In genomic region chr5:39777094-39777710, GRCm38 (mm10) we compare ENCODE assay signal across 12 mouse cellular contexts. TPM values are rescaled to one million over a fixed set of nuclear protein-coding genes. Genes with fewer than 3 reads are reported as not detected.
DNase-seq lines count a peak whose midpoint lies in the region; ATAC-seq and TF ChIP-seq lines count a peak whose summit lies in the region.
"Had no signal": no experiment of that assay in that cellular context is flagged by ENCODE, and none has a peak within 500 bp of the region (broad histone marks: within the 10 kb centered on the region; RNA-seq: fewer than 3 reads in every experiment).

No protein-coding gene starts in this region.

- 36% methylated on average over 7 of the region's 7 CpGs for WGBS in heart, embryonic 14.5 days
- WGBS in heart, embryonic 10.5 days, result 75% methylated on average over 7 of the region's 7 CpGs
- WGBS in stomach, embryonic 14.5 days, result 60% methylated on average over 7 of the region's 7 CpGs
- 51% methylated on average over 7 of the region's 7 CpGs for WGBS in stomach, postnatal 0 days

- H3K36me3 ChIP-seq in heart, embryonic 14.5 days (ENCODE audit: control insufficient read depth, insufficient read depth, low read length), result no peaks in the 10 kb centered on the region
- no peaks in the 10 kb centered on the region for H3K36me3 ChIP-seq in heart, embryonic 10.5 days
- H3K36me3 ChIP-seq in stomach, embryonic 14.5 days (ENCODE audit: control insufficient read depth, insufficient read depth, low read length), result no peaks in the 10 kb centered on the region
- H3K36me3 ChIP-seq in stomach, postnatal 0 days (ENCODE audit: control insufficient read depth, insufficient read depth, low read length), result no peaks in the 10 kb centered on the region

- no peaks in the 10 kb centered on the region for H3K9me3 ChIP-seq in heart, embryonic 14.5 days (ENCODE audit: control insufficient read depth, low read length)
- no peaks in the 10 kb centered on the region for H3K9me3 ChIP-seq in heart, embryonic 10.5 days
- no peaks in the 10 kb centered on the region for H3K9me3 ChIP-seq in stomach, embryonic 14.5 days (ENCODE audit: control insufficient read depth, low read depth, low read length)
- H3K9me3 ChIP-seq in stomach, postnatal 0 days (ENCODE audit: control insufficient read depth, low read length), result no peaks in the 10 kb centered on the region

- no peak for TF ChIP-seq EP300 in stomach, postnatal 0 days (optimal IDR thresholded peaks at IDR 0.05)

- no peak overlapping the region for H3K4me3 ChIP-seq in heart, embryonic 14.5 days (ENCODE audit: control insufficient read depth in 1 of 2, insufficient read depth in 1 of 2, low read depth in 1 of 2, low read length in 2 of 2)
- no peak overlapping the region for H3K4me3 ChIP-seq in heart, embryonic 10.5 days
- H3K4me3 ChIP-seq in stomach, embryonic 14.5 days (ENCODE audit: low read depth, low read length), result no peak overlapping the region
- no peak overlapping the region for H3K4me3 ChIP-seq in stomach, postnatal 0 days (ENCODE audit: low read depth, low read length)
- H3K4me3 ChIP-seq: myocyte had no signal

- TF ChIP-seq CTCF in stomach, postnatal 0 days (IDR thresholded peaks at IDR 0.05; ENCODE audit: low read depth), result no peak

- no peaks in the 10 kb centered on the region for H3K27me3 ChIP-seq in heart, embryonic 14.5 days (ENCODE audit: control insufficient read depth, insufficient read depth, low read length)
- no peaks in the 10 kb centered on the region for H3K27me3 ChIP-seq in heart, embryonic 10.5 days (ENCODE audit: insufficient read depth, poor library complexity, severe bottlenecking)
- no peaks in the 10 kb centered on the region for H3K27me3 ChIP-seq in stomach, embryonic 14.5 days (ENCODE audit: control insufficient read depth, insufficient read depth, low read length)
- H3K27me3 ChIP-seq in stomach, postnatal 0 days (ENCODE audit: control insufficient read depth, insufficient read depth, low read length), result no peaks in the 10 kb centered on the region

- no peak overlapping the region for H3K4me2 ChIP-seq in heart, embryonic 14.5 days (ENCODE audit: low read length)
- no peak overlapping the region for H3K4me2 ChIP-seq in stomach, embryonic 14.5 days (replicated peaks; ENCODE audit: low read depth, low read length)
- H3K4me2 ChIP-seq in stomach, postnatal 0 days (replicated peaks; ENCODE audit: low read depth), result no peak overlapping the region

- DNase-seq in heart, embryonic 10.5 days (ENCODE audit: low spot score), result no peak
- DNase-seq in kidney, postnatal 14 days, result peak; percentile 1
- DNase-seq in kidney, postnatal 25 days, result no peak
- DNase-seq in stomach, postnatal 0 days (ENCODE audit: low spot score), result no peak
- DNase-seq in frontal cortex, postnatal 14 days (ENCODE audit: low spot score in 2 of 2), result no peak
- no peak for DNase-seq in urinary bladder, postnatal 14 days (ENCODE audit: low spot score)
- DNase-seq: adrenal gland, postnatal 36 days; retina, postnatal 1 day had no signal

- peak; percentile 76 for ATAC-seq in heart, embryonic 14.5 days (ENCODE audit: insufficient number of reproducible peaks, insufficient read depth, low FRiP score, low read depth)
- peak; percentile 33; the same call in 1 of the 2 replicates for ATAC-seq in stomach, embryonic 14.5 days (ENCODE audit: insufficient number of reproducible peaks, insufficient read depth, low FRiP score, low read depth)
- no peak for ATAC-seq in stomach, postnatal 0 days (ENCODE audit: low FRiP score, low TSS enrichment)

- H3K4me1 ChIP-seq in heart, embryonic 14.5 days (ENCODE audit: control insufficient read depth in 2 of 2, insufficient read depth in 2 of 2, low read length in 2 of 2), result 0 out of 4 replicates have a peak, but pooled peaks cover 0 to 2% of the 10 kb centered on the region in 2 experiments
- H3K4me1 ChIP-seq in heart, embryonic 10.5 days, result no peaks in the 10 kb centered on the region
- no peaks in the 10 kb centered on the region for H3K4me1 ChIP-seq in stomach, embryonic 14.5 days (ENCODE audit: control insufficient read depth, insufficient read depth, low read length)
- H3K4me1 ChIP-seq in stomach, postnatal 0 days (replicated peaks; ENCODE audit: control insufficient read depth, insufficient read depth), result no peaks in the 10 kb centered on the region

- H3K9ac ChIP-seq in heart, embryonic 14.5 days (ENCODE audit: low read length), result no peak overlapping the region
- no peak overlapping the region for H3K9ac ChIP-seq in stomach, embryonic 14.5 days (replicated peaks; ENCODE audit: low read depth, low read length)
- H3K9ac ChIP-seq in stomach, postnatal 0 days (ENCODE audit: low read length), result no peak overlapping the region
- H3K9ac ChIP-seq: liver, embryonic 14.5 days had no signal

- peak overlapping the region in 1 of 2 experiments; percentile 47; a peak in 1 of 4 replicates for H3K27ac ChIP-seq in heart, embryonic 14.5 days (replicated peaks in 1 of 2; ENCODE audit: control insufficient read depth in 1 of 2, insufficient read depth in 1 of 2, low read depth in 2 of 2, low read length in 2 of 2)
- no peak overlapping the region for H3K27ac ChIP-seq in heart, embryonic 10.5 days
- no peak overlapping the region for H3K27ac ChIP-seq in stomach, embryonic 14.5 days (ENCODE audit: low read length)
- H3K27ac ChIP-seq in stomach, postnatal 0 days (replicated peaks), result no peak overlapping the region
- H3K27ac ChIP-seq: liver, embryonic 14.5 days had no signal

RNA-seq across cellular contexts. Expression of gene Hs3st1, which starts 21.9 kb away (rescaled TPM):
- polyA plus RNA-seq in heart, embryonic 14.5 days (2014; fragmentation: Nextera tagmentation; extraction: Ambion mirVana), result 8.8 and 9.3 TPM in 2 replicates
- polyA plus RNA-seq in heart, embryonic 10.5 days (2016; fragmentation: Nextera tagmentation; extraction: Ambion mirVana), result 4.5 and 4.9 TPM in 2 replicates
- polyA plus RNA-seq in stomach, embryonic 14.5 days (2014; fragmentation: Nextera tagmentation; extraction: Ambion mirVana), result 9.0 and 10.0 TPM in 2 replicates
- polyA plus RNA-seq in stomach, postnatal 0 days (2015; fragmentation: Nextera tagmentation; extraction: Ambion mirVana), result 8.8 and 10.2 TPM in 2 replicates
